Mouse (Mus musculus) kidney, adult 10 weeks (tissue): Measurements from ENCODE around the gene Ano5. TPM values are rescaled to one million over a fixed set of nuclear protein-coding genes. Genes with fewer than 3 reads are reported as not detected.

Experiments
- polyA plus RNA-seq: library from polyadenylated mRNA; stranded (reverse); fragments of 350-450 nt; fragmentation: Illumina TruSeq; extraction: RNeasy Lipid Tissue Mini Kit (QIAGEN cat#74804); gene quantifications from one replicate; pipeline ENCODE4 v1.2.3, GENCODE M21; 2014; ENCODE audit warnings: low read depth, low replicate concordance

Ano5 gene
- 3.4 TPM for polyA plus RNA-seq

DNA sequence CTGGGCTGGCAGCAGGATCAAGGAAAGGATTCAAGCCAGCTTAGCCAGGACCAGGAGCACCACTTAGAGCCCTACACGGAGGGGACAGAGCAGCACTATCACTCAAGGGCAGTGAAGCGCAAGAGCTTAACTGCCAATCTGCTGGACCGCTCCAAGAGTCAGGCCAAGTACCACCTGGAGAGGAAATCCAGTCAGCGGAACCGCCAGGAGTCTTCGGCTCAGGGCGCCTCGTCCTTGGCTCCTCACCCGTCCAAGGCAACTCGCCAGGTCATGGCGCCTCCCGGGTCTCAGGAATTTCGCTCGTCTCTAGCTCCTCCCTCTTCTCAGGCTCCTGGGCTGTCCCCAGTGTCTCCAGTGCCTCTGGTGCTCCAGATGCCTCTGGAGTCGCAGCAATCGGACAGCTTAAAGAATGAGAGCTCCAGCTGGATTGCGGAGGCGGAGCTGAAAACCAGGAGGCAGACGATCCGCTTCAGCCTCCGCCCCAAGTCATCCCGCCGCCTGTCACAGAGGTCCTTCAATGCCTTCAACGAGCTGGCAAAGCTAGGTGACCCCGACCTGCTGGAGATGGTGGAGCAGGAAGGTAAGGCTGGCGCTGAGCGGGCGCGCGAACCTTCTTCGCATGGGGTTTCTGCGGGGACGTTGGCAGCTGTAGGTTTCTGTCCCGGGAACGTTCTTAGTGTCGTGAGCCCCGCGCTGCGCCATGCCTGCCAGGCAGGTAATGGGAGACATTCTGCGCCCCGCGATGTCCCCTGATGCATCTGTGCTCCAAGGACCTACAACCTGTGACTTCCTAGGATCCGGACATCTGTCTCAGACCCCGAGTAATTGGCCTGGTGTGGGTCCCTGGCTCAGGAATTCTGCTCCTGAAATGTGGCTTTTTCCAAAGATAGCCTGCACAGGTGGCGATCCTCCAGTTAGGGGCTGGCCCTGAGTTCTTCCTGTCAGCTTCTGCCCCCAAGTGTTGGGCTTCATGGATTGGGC, at the start of gene Ano5:
TSS of gene Ano5 (plus strand) at position 359 of the 981 bp plus-strand sequence.

DNA sequence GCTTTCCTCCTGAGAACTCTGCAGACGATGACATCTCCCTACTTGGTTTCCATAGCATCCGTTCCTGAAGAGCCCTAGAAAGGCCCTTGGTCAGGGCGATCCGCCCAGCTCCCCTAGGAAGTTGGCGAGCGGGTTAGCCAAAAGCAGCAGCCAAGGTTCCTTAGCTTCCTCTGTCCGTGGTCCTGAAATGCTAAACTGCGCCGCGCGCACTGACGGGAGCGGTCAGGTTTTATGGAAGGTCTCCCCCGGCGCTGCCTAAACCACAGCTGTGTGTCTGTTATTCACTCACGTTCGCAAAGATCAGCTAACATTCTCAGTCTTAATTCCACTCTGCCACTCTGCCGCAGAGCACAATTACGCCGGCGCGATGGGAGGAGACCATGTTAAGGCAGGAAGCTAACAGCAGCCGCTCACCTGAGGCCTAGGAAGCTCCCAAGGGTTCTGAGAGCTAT, 110.9 kb downstream of the Ano5 start, which contains the start of gene Slc17a6:
TSS of gene Slc17a6 (plus strand) at position 313 of the 452 bp plus-strand sequence.

Other genes starting within 250 kb of the Ano5 start
- not detected for gene Slc17a6, start 111.0 kb downstream of the Ano5 start, polyA plus RNA-seq